Comparison of ENCODE assay signal across 8 mouse cellular contexts in genomic region chr4:117210147-117211074, GRCm38 (mm10). TPM values are rescaled to one million over a fixed set of nuclear protein-coding genes. Genes with fewer than 3 reads are reported as not detected.
DNase-seq lines count a peak whose midpoint lies in the region; ATAC-seq and TF ChIP-seq lines count a peak whose summit lies in the region.

No protein-coding gene starts in this region.

- WGBS in liver, embryonic 13.5 days (ENCODE audit: insufficient replicate concordance) = 5% methylated on average over 20 of the region's 20 CpGs
- 3% methylated on average over 20 of the region's 20 CpGs for WGBS in neural tube, embryonic 11.5 days

- H3K36me3 ChIP-seq in liver, embryonic 13.5 days = no peaks in the 10 kb centered on the region
- H3K36me3 ChIP-seq in neural tube, embryonic 11.5 days (ENCODE audit: control insufficient read depth, insufficient read depth, low read length) = no peaks in the 10 kb centered on the region

- intact Hi-C loops in gastrocnemius, postnatal 14 days (cut with DNase I; ENCODE audit: low total_unique reads) = no loop called here

- no peak overlapping the region for H3K4me2 ChIP-seq in liver, embryonic 13.5 days
- no peak overlapping the region for H3K4me2 ChIP-seq in neural tube, embryonic 11.5 days (ENCODE audit: low read depth)

- POLR2A ChIA-PET in Patski (lab: Charles Lee) = no interaction called here

- no peak for ATAC-seq in Patski
- peak; percentile 83 for ATAC-seq in liver, embryonic 13.5 days (ENCODE audit: low read depth)
- peak; percentile 48; the same call in 1 of the 2 replicates for ATAC-seq in neural tube, embryonic 11.5 days (ENCODE audit: insufficient read depth, low FRiP score, low TSS enrichment)

- no peaks in the 10 kb centered on the region for H3K27me3 ChIP-seq in Patski
- H3K27me3 ChIP-seq in liver, embryonic 13.5 days = no peaks in the 10 kb centered on the region
- H3K27me3 ChIP-seq in neural tube, embryonic 11.5 days (ENCODE audit: control insufficient read depth, insufficient read depth, low read length) = no peaks in the 10 kb centered on the region

- peak; percentile 22 for TF ChIP-seq CTCF in Patski (IDR thresholded peaks at IDR 0.05)

- no peak overlapping the region for H3K4me3 ChIP-seq in liver, embryonic 13.5 days (replicated peaks)
- no peak overlapping the region for H3K4me3 ChIP-seq in neural tube, embryonic 11.5 days (ENCODE audit: low read depth, low read length)

- no peaks in the 10 kb centered on the region; the same call in 1 of the 2 replicates for H3K4me1 ChIP-seq in liver, embryonic 13.5 days (replicated peaks)
- no peaks in the 10 kb centered on the region; the same call in 1 of the 2 replicates for H3K4me1 ChIP-seq in neural tube, embryonic 11.5 days (ENCODE audit: control insufficient read depth, insufficient read depth, low read length)

- in situ Hi-C loops in Patski (cut with MboI; ENCODE audit: low pct_unique_long_range_greater_than_20kb) = no loop called here

- no peak overlapping the region for H3K9ac ChIP-seq in liver, embryonic 13.5 days
- no peak overlapping the region for H3K9ac ChIP-seq in neural tube, embryonic 11.5 days (ENCODE audit: low read length)

- CTCF ChIA-PET in Patski (lab: Charles Lee) = interaction anchor here (0.7 kb wide), 1 partner anchor 20 kb away, joined by 3 read pairs; no protein-coding TSS in a partner anchor

- peak; percentile 91 for DNase-seq in 3T3-L1 (ENCODE audit: low read depth, low spot score)
- DNase-seq in Patski (ENCODE audit: low read depth, low spot score) = peak; percentile 38
- DNase-seq in cerebellum, postnatal 36 days = peak; percentile 68 to 75
- peak; percentile 81 for DNase-seq in gastrocnemius, postnatal 14 days
- peak; percentile 85 for DNase-seq in kidney, adult 18-20 months
- peak; percentile 59 for DNase-seq in liver, embryonic 13.5 days
- peak; percentile 85 for DNase-seq in neural tube, embryonic 11.5 days (ENCODE audit: low spot score)
- peak; percentile 54 to 72 for DNase-seq in thymus, adult 18-20 months

- H3K27ac ChIP-seq in liver, embryonic 13.5 days = no peak overlapping the region
- no peak overlapping the region for H3K27ac ChIP-seq in neural tube, embryonic 11.5 days (ENCODE audit: low read depth, low read length)

- H3K9me3 ChIP-seq in liver, embryonic 13.5 days (replicated peaks) = no peaks in the 10 kb centered on the region
- H3K9me3 ChIP-seq in neural tube, embryonic 11.5 days (ENCODE audit: control insufficient read depth, low read length) = no peaks in the 10 kb centered on the region

RNA-seq across cellular contexts. Expression of gene Kif2c, which starts 28.0 kb away (rescaled TPM):
- polyA plus RNA-seq in Patski (2021) = 26.4 TPM
- total RNA-seq in gastrocnemius, postnatal 14 days (2021) = 1 to 10 TPM; 1.6 to 1.8 TPM
- polyA plus RNA-seq in liver, embryonic 13.5 days (2015; fragmentation: Nextera tagmentation; extraction: Ambion mirVana) = 35.8 and 43.1 TPM in 2 replicates
- polyA plus RNA-seq in neural tube, embryonic 11.5 days (2014; fragmentation: Nextera tagmentation; extraction: Ambion mirVana) = 80.0 and 85.6 TPM in 2 replicates

RNA-seq across cellular contexts. Expression of gene Tmem53, which starts 41.3 kb away (rescaled TPM):
- polyA plus RNA-seq in Patski (2021) = 10.7 TPM
- total RNA-seq in gastrocnemius, postnatal 14 days (2021) = 1 to 10 TPM; 4.0 to 5.9 TPM
- polyA plus RNA-seq in liver, embryonic 13.5 days (2015; fragmentation: Nextera tagmentation; extraction: Ambion mirVana) = 3.5 and 3.6 TPM in 2 replicates
- 6.8 and 6.9 TPM in 2 replicates for polyA plus RNA-seq in neural tube, embryonic 11.5 days (2014; fragmentation: Nextera tagmentation; extraction: Ambion mirVana)

RNA-seq across cellular contexts. Expression of gene Armh1, which starts 41.5 kb away (rescaled TPM):
- 0.05 TPM for polyA plus RNA-seq in Patski (2021)
- not detected for total RNA-seq in gastrocnemius, postnatal 14 days (2021)
- not detected in 2 replicates for polyA plus RNA-seq in liver, embryonic 13.5 days (2015; fragmentation: Nextera tagmentation; extraction: Ambion mirVana)
- polyA plus RNA-seq in neural tube, embryonic 11.5 days (2014; fragmentation: Nextera tagmentation; extraction: Ambion mirVana) = 0.43 TPM in 1 of 2 replicates, not detected in the other

RNA-seq across cellular contexts. Expression of gene Rps8, which starts 54.4 kb away (rescaled TPM):
- polyA plus RNA-seq in Patski (2021) = 289 TPM
- total RNA-seq in gastrocnemius, postnatal 14 days (2021) = 100 to 1,000 TPM; 786 to 929 TPM
- 877 and 919 TPM in 2 replicates for polyA plus RNA-seq in liver, embryonic 13.5 days (2015; fragmentation: Nextera tagmentation; extraction: Ambion mirVana)
- 818 and 875 TPM in 2 replicates for polyA plus RNA-seq in neural tube, embryonic 11.5 days (2014; fragmentation: Nextera tagmentation; extraction: Ambion mirVana)

Comparison
In these comparisons a context has a peak if more than half of its experiments do, and no peak if none do; other contexts are left out.
1. DNase-seq: peak in every context shown above with its lines; median percentile 91 in 3T3-L1; 85 in kidney, adult 18-20 months; 85 in neural tube, embryonic 11.5 days; 81 in gastrocnemius, postnatal 14 days; 72 in cerebellum, postnatal 36 days; 63 in thymus, adult 18-20 months; 59 in liver, embryonic 13.5 days; 38 in Patski.